In genomic region chr12:116473264-116473663, GRCm38 (mm10) we compare ENCODE assay signal across 20 mouse cellular contexts. TPM values are rescaled to one million over a fixed set of nuclear protein-coding genes. Genes with fewer than 3 reads are reported as not detected.
"Had no signal": no experiment of that assay in that cellular context is flagged by ENCODE, and none has a peak within 500 bp of the region (broad histone marks: within the 10 kb centered on the region; RNA-seq: fewer than 3 reads in every experiment).

No protein-coding gene starts in this region.

- H3K36me3 ChIP-seq: kidney, embryonic 15.5 days; liver, embryonic 13.5 days; midbrain, embryonic 13.5 days; neural tube, embryonic 13.5 days had no signal

- ATAC-seq: midbrain, embryonic 13.5 days; midbrain, embryonic 16.5 days had no signal

- DNase-seq: kidney, adult 11 months; kidney, adult 8-10 months; kidney, postnatal 10 days; kidney, postnatal 36 days; left cerebral cortex, postnatal 4 days; liver, embryonic 13.5 days; lung, adult 2 months; lung, postnatal 14 days; lung, postnatal 4 days; thymus, adult 18-20 months; thymus, postnatal 36 days had no signal

- H3K9ac ChIP-seq: kidney, embryonic 15.5 days; liver, embryonic 13.5 days; midbrain, embryonic 13.5 days; neural tube, embryonic 13.5 days had no signal

- H3K4me3 ChIP-seq: kidney, embryonic 15.5 days; liver, embryonic 13.5 days; megakaryocyte, embryonic 14.5 days; midbrain, embryonic 13.5 days; myocyte; neural tube, embryonic 13.5 days had no signal

- H3K4me2 ChIP-seq: kidney, embryonic 15.5 days; liver, embryonic 13.5 days; midbrain, embryonic 13.5 days; neural tube, embryonic 13.5 days had no signal

- H3K4me1 ChIP-seq: kidney, embryonic 15.5 days; liver, embryonic 13.5 days; megakaryocyte, embryonic 14.5 days; midbrain, embryonic 13.5 days; neural tube, embryonic 13.5 days had no signal

- H3K27me3 ChIP-seq: kidney, embryonic 15.5 days; megakaryocyte, embryonic 14.5 days; midbrain, embryonic 13.5 days; neural tube, embryonic 13.5 days had no signal

- H3K9me3 ChIP-seq: kidney, embryonic 15.5 days; liver, embryonic 13.5 days; megakaryocyte, embryonic 14.5 days; midbrain, embryonic 13.5 days; neural tube, embryonic 13.5 days had no signal

- H3K27ac ChIP-seq: kidney, embryonic 15.5 days; liver, embryonic 13.5 days; midbrain, embryonic 13.5 days; neural tube, embryonic 13.5 days; stomach, postnatal 0 days had no signal

RNA-seq across cellular contexts. Expression of gene Ptprn2, which starts 12.3 kb away (rescaled TPM):
- total RNA-seq: liver, adult 2 months; monocyte, adult 5-6 weeks had no signal
